Mouse (Mus musculus) yolk sac, embryonic 10.5 days (tissue): ENCODE measurements around the gene Fkbpl.
A peak's percentile ranks its signal among the peaks of the same experiment; 100 is the strongest.

Experiments used
- DNase-seq: peaks from one replicate; pipeline ENCODE4 v3.0.0-alpha.2; 2017; ENCODE audit warnings: low spot score

The Fkbpl gene

GRCm38 (mm10) chr17:34644608-34645007, at the start of gene Fkbpl:
TSS of gene Fkbpl (plus strand) at chr17:34644764.
- peak; percentile 94 for DNase-seq

DNA sequence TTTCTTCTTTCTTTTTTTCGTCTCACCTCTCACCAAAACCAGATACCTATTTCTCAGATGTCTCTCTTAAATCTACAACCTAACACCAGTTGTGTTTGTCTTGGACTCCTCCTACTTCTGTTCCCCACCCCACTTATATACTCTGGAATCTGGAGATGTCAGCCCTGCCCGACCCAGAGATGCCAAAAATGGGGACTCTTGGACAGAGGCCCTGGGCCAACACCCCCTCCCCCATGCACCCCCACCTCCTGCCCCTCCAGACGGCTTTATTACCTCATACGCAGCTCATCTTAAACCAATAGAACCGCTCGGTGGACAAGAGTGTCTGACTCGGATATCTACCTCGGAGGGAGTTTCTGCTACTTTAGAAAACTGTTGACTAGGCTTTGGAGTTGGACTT, 48.5 kb upstream of the Fkbpl start:
- DNase-seq: no peak

GRCm38 (mm10) chr17:34597566-34598095, 46.9 kb upstream of the Fkbpl start, which contains the start of gene Ager:
TSS of gene Ager (plus strand) at chr17:34597862.
- DNase-seq: no peak

DNA sequence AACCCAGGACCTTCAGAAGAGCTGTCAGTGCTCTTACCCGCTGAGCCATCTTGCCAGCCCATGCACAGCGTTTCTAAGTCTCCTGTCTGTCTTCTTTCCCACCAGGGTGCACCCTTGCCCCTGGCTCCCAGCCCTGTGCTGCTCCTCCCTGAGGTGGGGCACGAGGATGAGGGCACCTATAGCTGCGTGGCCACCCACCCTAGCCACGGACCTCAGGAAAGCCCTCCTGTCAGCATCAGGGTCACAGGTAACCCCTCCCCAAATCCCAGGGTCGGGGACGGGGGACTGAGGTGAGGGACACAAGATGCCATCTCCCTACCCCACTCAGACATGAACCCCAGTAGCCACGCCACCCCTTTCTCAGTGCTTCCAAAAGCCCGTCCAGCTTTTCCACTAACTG, 44.7 kb upstream of the Fkbpl start:
- DNase-seq: no peak

- no peak for DNase-seq
Observed at GRCm38 (mm10) chr17:34601796-34602195, 42.8 kb upstream of the Fkbpl start.

GRCm38 (mm10) chr17:34603375-34604060, 41.0 kb upstream of the Fkbpl start, which contains the start of gene Rnf5:
TSS of gene Rnf5 (minus strand) at chr17:34603690.
- DNase-seq: peak; percentile 100

GRCm38 (mm10) chr17:34604061-34604508, 40.5 kb upstream of the Fkbpl start, which contains the start of gene Agpat1:
TSS of gene Agpat1 (plus strand) at chr17:34604262.
- DNase-seq: no peak

DNA sequence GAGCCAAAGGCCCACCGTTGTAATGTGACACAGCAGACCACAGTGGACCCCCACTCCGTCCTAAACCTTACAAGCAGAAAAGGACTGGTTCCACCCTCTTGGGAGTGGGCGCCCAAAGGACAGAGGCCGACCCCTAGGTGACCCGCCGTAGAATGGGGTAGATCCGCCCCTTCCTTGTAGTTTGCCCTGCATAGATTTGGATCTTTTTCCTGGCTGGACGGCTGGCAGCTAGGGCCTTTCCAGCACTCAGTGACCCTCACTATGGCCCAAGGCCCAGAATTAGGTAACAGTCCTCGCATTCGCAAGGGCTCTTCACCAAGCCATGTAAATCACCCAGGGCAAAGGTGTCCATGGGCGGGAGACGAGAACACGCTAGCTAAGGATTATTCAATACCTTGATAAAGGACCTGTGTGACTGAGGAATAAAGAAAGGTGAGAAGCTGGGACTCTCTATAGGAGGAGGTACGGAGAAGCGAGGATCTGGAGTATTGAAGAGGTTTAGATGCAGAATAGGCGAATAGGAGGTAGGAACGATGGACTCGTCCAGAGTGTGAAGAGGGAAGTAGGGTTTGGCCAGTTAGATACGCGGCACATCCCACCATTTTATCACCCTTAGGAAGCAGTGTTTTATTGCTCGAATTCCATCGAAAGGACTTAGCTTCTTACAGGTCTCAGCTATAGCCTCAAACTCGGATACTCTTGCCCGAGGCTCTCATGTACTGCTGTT, 39.9 kb upstream of the Fkbpl start:
- DNase-seq: peak; percentile 46

GRCm38 (mm10) chr17:34605609-34606008, 39.0 kb upstream of the Fkbpl start:
- peak; percentile 96 for DNase-seq

GRCm38 (mm10) chr17:34606186-34607039, 38.2 kb upstream of the Fkbpl start:
- DNase-seq: no peak

- no peak for DNase-seq
Observed at GRCm38 (mm10) chr17:34607997-34608396, 36.6 kb upstream of the Fkbpl start.

GRCm38 (mm10) chr17:34611050-34611449, 33.5 kb upstream of the Fkbpl start:
- no peak for DNase-seq

- no peak for DNase-seq
Observed at GRCm38 (mm10) chr17:34613054-34613645, 31.4 kb upstream of the Fkbpl start.

GRCm38 (mm10) chr17:34613830-34614229, 30.7 kb upstream of the Fkbpl start:
- DNase-seq: no peak

- no peak for DNase-seq
Observed at GRCm38 (mm10) chr17:34615871-34616270, 28.7 kb upstream of the Fkbpl start, which contains the start of gene Egfl8. TSS of gene Egfl8 (minus strand) at chr17:34615971.

- peak; percentile 49 for DNase-seq
Observed at GRCm38 (mm10) chr17:34618999-34619398, 25.6 kb upstream of the Fkbpl start.

- DNase-seq: no peak
Observed at GRCm38 (mm10) chr17:34621006-34621405, 23.6 kb upstream of the Fkbpl start.

DNA sequence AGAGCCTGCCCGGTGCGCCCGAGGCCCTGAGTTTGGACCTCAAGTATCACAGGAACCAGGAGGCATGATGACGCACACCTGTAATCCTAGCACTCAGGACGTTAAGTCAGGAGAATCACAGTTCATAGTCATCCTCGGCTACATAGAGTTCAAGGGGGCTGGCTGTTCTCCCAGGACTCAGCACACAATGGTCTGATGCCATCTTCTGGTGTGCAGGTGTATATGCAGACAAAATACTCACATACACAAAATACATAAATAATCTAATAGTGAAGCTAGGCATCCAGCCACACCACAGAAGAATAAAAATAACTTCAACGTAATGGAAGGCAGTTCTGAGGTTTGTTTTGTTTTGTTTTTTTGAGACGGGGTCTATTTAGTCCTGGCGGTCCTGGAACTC, 21.4 kb upstream of the Fkbpl start:
- DNase-seq: no peak

GRCm38 (mm10) chr17:34624981-34625380, 19.6 kb upstream of the Fkbpl start:
- DNase-seq: no peak

DNA sequence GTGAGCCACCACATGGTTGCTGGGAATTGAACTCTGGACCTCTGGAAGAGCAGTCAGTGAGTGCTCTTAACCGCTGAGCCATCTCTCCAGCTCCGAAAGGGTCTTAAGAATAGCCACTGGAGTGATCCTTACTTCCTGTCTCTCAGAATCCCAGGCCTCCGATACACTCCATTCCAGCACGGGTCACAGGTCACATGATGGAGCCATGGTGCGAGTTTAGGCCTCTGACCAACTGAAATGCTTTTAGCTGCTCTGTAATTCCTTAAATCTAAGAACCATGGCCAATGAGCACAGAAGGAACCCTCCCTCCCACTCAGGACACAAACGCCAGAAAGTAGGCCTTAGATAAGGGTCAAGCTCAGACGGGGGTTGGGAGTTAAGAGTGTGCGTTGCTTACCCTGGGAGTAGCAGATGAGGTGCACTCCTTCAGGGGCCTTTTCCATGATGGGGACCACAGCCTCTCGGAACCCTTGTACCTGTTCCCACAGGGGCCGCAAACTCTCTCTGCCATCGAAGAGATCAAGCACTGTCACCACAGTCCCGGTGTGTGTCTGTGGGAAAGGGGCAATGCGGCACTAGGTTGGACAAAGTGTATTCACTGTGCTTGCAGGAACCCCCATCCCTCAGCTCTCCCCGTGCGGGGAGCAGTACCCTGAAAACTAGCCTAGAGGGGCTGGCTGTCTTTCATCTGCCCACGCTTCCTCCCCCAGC, 18.3 kb upstream of the Fkbpl start:
- no peak for DNase-seq

DNA sequence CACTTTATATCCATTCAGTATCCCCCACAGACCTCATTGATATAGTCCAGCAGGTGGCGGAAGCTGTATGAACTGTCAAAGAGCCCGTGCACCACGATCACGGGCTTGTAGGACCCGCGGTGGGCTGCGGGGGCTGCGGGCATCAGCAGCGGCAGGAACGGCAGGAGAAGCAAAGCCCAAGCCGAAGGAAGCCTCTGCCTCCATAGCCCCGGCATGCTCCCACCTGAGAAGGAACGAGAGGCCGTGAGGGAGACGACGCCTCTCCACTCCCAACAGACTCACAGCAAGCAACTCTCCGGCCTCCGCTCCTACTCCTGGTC, 17.8 kb upstream of the Fkbpl start:
- DNase-seq: peak; percentile 65
